Mouse (Mus musculus) liver, postnatal 0 days (tissue): ENCODE measurements around the gene Oprm1.

Experiments
- CTCF ChIP-seq: sonication (generic); IDR thresholded peaks from 2 replicates; pipeline ENCODE4 v1.5.1; 2016; ENCODE audit warnings: antibody characterized with exemption, low read depth
- EP300 ChIP-seq: IDR thresholded peaks from 2 replicates; pipeline ENCODE4 v1.6.1; 2016; ENCODE audit warnings: antibody characterized with exemption, low read depth, mild to moderate bottlenecking

GRCm38 (mm10) chr10:6848162-6848754, 90.0 kb downstream of the Oprm1 start:
- TF ChIP-seq CTCF (no peak), EP300 (no peak)
